Mouse (Mus musculus) brain, embryonic 14.5 days (tissue): Measurements from ENCODE around the gene Chtop.

ENCODE experiments used
- CTCF ChIP-seq: fragments of 200-500 bp; IDR thresholded peaks from 2 replicates; pipeline ENCODE4 v1.5.1; 2012; ENCODE audit warnings: inconsistent platforms, mild to moderate bottlenecking, moderate library complexity, borderline replicate concordance; ENCODE audit not compliant: insufficient read depth, insufficient read length; ENCODE audit errors: extremely low read depth
- POLR2A ChIP-seq: fragments of 200-500 bp; IDR thresholded peaks from 2 replicates; pipeline ENCODE4 v1.6.1; 2012; ENCODE audit warnings: mild to moderate bottlenecking, inconsistent platforms, borderline replicate concordance; ENCODE audit not compliant: poor library complexity, insufficient read depth, insufficient read length, severe bottlenecking; ENCODE audit errors: extremely low read depth

DNA sequence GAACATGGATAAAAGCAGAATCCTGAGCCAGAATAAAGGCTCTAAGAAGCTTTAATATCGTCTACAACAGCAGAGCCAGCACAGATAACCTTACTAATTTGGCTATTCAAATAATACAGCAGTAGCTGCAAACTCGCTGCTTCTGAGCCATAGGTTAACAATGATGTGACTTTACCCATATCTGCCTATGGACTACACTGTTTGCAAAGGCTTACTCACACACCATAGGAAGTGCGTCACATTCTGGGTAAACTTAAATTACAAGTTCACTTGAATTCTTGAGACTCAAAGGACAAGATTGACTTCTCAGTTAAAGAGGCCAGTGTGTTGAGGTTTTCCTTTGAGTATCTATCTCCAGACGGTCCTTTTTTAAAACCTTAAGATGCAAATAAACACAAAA lies 5.9 kb downstream of the Chtop start:
- TF ChIP-seq POLR2A (no peak), CTCF (no peak)
